Mouse (Mus musculus) monocyte, adult 5-6 weeks (primary cell): ENCODE measurements around the gene Gm15217. TPM values are rescaled to one million over a fixed set of nuclear protein-coding genes. Genes with fewer than 3 reads are reported as not detected.

ENCODE experiments used
- ATAC-seq: fragments of 153-309, 156-312 bp; replicated peaks from 2 replicates; pipeline ENCODE4 v1.8.0; 2017; ENCODE audit warnings: mild to moderate bottlenecking; ENCODE audit not compliant: low TSS enrichment, insufficient number of reproducible peaks, severe bottlenecking, poor library complexity, low FRiP score
- total RNA-seq: library from RNA; stranded (forward); fragments of 200-1000, 200-491, 200-594 nt; gene quantifications from 3 replicates; pipeline ENCODE4 v1.2.3, GENCODE M21; 2017

Gene Gm15217
- total RNA-seq, 1 experiment from 2014 or later, result not detected

- ATAC-seq, result no peak
These were observed 10.4 kb downstream of the Gm15217 start for GRCm38 (mm10) chr14:46389438-46390248.

GRCm38 (mm10) chr14:46390249-46390775 lies 11.1 kb downstream of the Gm15217 start, which contains the start of gene Bmp4:
Bmp4 (minus strand) TSS chr14:46390669.
- ATAC-seq, result no peak

- no peak for ATAC-seq
These were observed 12.5 kb downstream of the Gm15217 start for GRCm38 (mm10) chr14:46391621-46392170.

- ATAC-seq, result no peak
These were observed 19.0 kb downstream of the Gm15217 start for GRCm38 (mm10) chr14:46398091-46398695.

- no peak for ATAC-seq
These were observed 20.7 kb downstream of the Gm15217 start for GRCm38 (mm10) chr14:46399925-46400324.

- ATAC-seq, result no peak
These were observed 29.1 kb downstream of the Gm15217 start for GRCm38 (mm10) chr14:46408319-46408718.

- no peak for ATAC-seq
These were observed 29.8 kb downstream of the Gm15217 start for GRCm38 (mm10) chr14:46409016-46409415.

GRCm38 (mm10) chr14:46410557-46411120 lies 31.4 kb downstream of the Gm15217 start:
- ATAC-seq, result no peak

GRCm38 (mm10) chr14:46412497-46413000 lies 33.3 kb downstream of the Gm15217 start:
- no peak for ATAC-seq

- no peak for ATAC-seq
These were observed 39.3 kb downstream of the Gm15217 start for GRCm38 (mm10) chr14:46418371-46419097.

GRCm38 (mm10) chr14:46419269-46419668 lies 40.1 kb downstream of the Gm15217 start:
- ATAC-seq, result no peak

GRCm38 (mm10) chr14:46421823-46422222 lies 42.6 kb downstream of the Gm15217 start:
- no peak for ATAC-seq

GRCm38 (mm10) chr14:46427251-46427650 lies 48.0 kb downstream of the Gm15217 start:
- ATAC-seq, result no peak

GRCm38 (mm10) chr14:46430231-46430630 lies 51.0 kb downstream of the Gm15217 start:
- no peak for ATAC-seq

Other genes with a start within 250 kb of the Gm15217 start
- not detected in 3 replicates for gene Bmp4, start 11.3 kb downstream of the Gm15217 start, total RNA-seq